Mouse (Mus musculus) hindbrain, embryonic 16.5 days (tissue): ENCODE data around the gene Gas7. TPM values are rescaled to one million over a fixed set of nuclear protein-coding genes. Genes with fewer than 3 reads are reported as not detected.
A peak's percentile ranks its signal among the peaks of the same experiment; 100 is the strongest.

ENCODE experiments used
- ATAC-seq: fragments of 200-750 bp; cut with Nextera tagmentation; 2 replicates; pipeline ENCODE4 v1.8.0; 2017; ENCODE audit warnings: moderate TSS enrichment, moderate library complexity
- H3K27ac ChIP-seq: fragments of 300-500 bp; sonication (generic); 2 replicates; pipeline ENCODE4 v1.5.1; 2014; ENCODE audit warnings: low read depth, mild to moderate bottlenecking, control low read depth, low read length, moderate library complexity
- H3K27me3 ChIP-seq: fragments of 300-500 bp; sonication (generic); replicated peaks from 2 replicates; pipeline ENCODE4 v1.6.1; 2014; ENCODE audit warnings: low read length; ENCODE audit not compliant: control insufficient read depth, insufficient read depth
- H3K36me3 ChIP-seq: fragments of 300-500 bp; sonication (generic); 2 replicates; pipeline ENCODE4 v1.6.1; 2014; ENCODE audit warnings: mild to moderate bottlenecking, low read length, moderate library complexity, mixed read lengths; ENCODE audit not compliant: control insufficient read depth, insufficient read depth
- H3K4me1 ChIP-seq: fragments of 300-500 bp; sonication (generic); 2 replicates; pipeline ENCODE4 v1.6.1; 2014; ENCODE audit warnings: low read depth, low read length; ENCODE audit not compliant: control insufficient read depth, insufficient read depth
- H3K4me2 ChIP-seq: fragments of 300-500 bp; sonication (generic); 2 replicates; pipeline ENCODE4 v1.6.1; 2014; ENCODE audit warnings: mild to moderate bottlenecking, low read length, control low read depth, moderate library complexity
- H3K4me3 ChIP-seq: fragments of 300-500 bp; sonication (generic); 2 replicates; pipeline ENCODE4 v1.5.1; 2014; ENCODE audit warnings: mild to moderate bottlenecking, low read length, control low read depth, moderate library complexity
- H3K9ac ChIP-seq: fragments of 300-500 bp; sonication (generic); 2 replicates; pipeline ENCODE4 v1.6.1; 2014; ENCODE audit warnings: low read depth, mild to moderate bottlenecking, control low read depth, low read length, moderate library complexity
- H3K9me3 ChIP-seq: fragments of 300-500 bp; sonication (generic); 2 replicates; pipeline ENCODE4 v1.6.1; 2014; ENCODE audit warnings: mild to moderate bottlenecking, low read length, moderate library complexity; ENCODE audit not compliant: control insufficient read depth
- WGBS: fragments of 180-500 bp; shearing (Covaris S2); extraction: QIAGEN DNeasy Blood & Tissue Kit; methylation state at CpG from one replicate; pipeline ENCODE4 v1.1.7; 2014; 5-methylcytosine and 5-hydroxymethylcytosine counted together
- polyA plus RNA-seq: library from polyadenylated mRNA; unstranded; fragments of >200 nt; fragmentation: Nextera tagmentation; extraction: Ambion mirVana; gene quantifications from 2 replicates; pipeline ENCODE4 v1.2.1, GENCODE M21; 2015

Gas7 gene
- polyA plus RNA-seq, 1 experiment from 2014 or later, result 34.8 TPM

GRCm38 (mm10) chr11:67568815-67569214 is 113.6 kb downstream of the Gas7 start:
- no peak for ATAC-seq
- WGBS, result 77% methylated on average over 5 of the region's 5 CpGs
- no peaks in the 10 kb centered on the region for H3K27me3 ChIP-seq
- H3K27ac ChIP-seq, result no peak overlapping the region
- no peaks in the 10 kb centered on the region for H3K9me3 ChIP-seq
- H3K4me1 ChIP-seq, result peaks cover 10% of the 10 kb centered on the region
- no peak overlapping the region for H3K9ac ChIP-seq
- H3K36me3 ChIP-seq, result no peaks in the 10 kb centered on the region
- H3K4me3 ChIP-seq, result no peak overlapping the region
- H3K4me2 ChIP-seq, result no peak overlapping the region

GRCm38 (mm10) chr11:67570947-67571346 is 115.7 kb downstream of the Gas7 start:
- WGBS, result 23% methylated on average over 8 of the region's 8 CpGs
- H3K4me3 ChIP-seq, result no peak overlapping the region
- peak; percentile 40; the same call in 1 of the 2 replicates for ATAC-seq
- H3K4me1 ChIP-seq, result peaks cover 10% of the 10 kb centered on the region
- no peaks in the 10 kb centered on the region for H3K36me3 ChIP-seq
- H3K9ac ChIP-seq, result no peak overlapping the region
- peak overlapping the region; percentile 2; the same call in 1 of the 2 replicates for H3K27ac ChIP-seq
- no peaks in the 10 kb centered on the region for H3K9me3 ChIP-seq
- H3K4me2 ChIP-seq, result peak overlapping the region; percentile 7; the same call in 1 of the 2 replicates
- H3K27me3 ChIP-seq, result no peaks in the 10 kb centered on the region

GRCm38 (mm10) chr11:67574344-67574743 is 119.1 kb downstream of the Gas7 start:
- H3K36me3 ChIP-seq, result no peaks in the 10 kb centered on the region
- no peak overlapping the region for H3K4me3 ChIP-seq
- H3K4me1 ChIP-seq, result peaks cover 10% of the 10 kb centered on the region
- ATAC-seq, result no peak
- no peak overlapping the region for H3K4me2 ChIP-seq
- no peaks in the 10 kb centered on the region for H3K27me3 ChIP-seq
- no peaks in the 10 kb centered on the region for H3K9me3 ChIP-seq
- WGBS, result 88% methylated on average over 5 of the region's 5 CpGs
- no peak overlapping the region for H3K27ac ChIP-seq
- no peak overlapping the region for H3K9ac ChIP-seq

GRCm38 (mm10) chr11:67577472-67577871 is 122.2 kb downstream of the Gas7 start:
- no peak overlapping the region for H3K4me2 ChIP-seq
- no peaks in the 10 kb centered on the region for H3K9me3 ChIP-seq
- no peak overlapping the region for H3K27ac ChIP-seq
- H3K4me3 ChIP-seq, result no peak overlapping the region
- H3K27me3 ChIP-seq, result no peaks in the 10 kb centered on the region
- no peak overlapping the region for H3K9ac ChIP-seq
- H3K4me1 ChIP-seq, result no peaks in the 10 kb centered on the region
- no peaks in the 10 kb centered on the region for H3K36me3 ChIP-seq
- WGBS, result 87% methylated on average over 5 of the region's 5 CpGs
- ATAC-seq, result no peak

- H3K4me1 ChIP-seq, result no peaks in the 10 kb centered on the region
- H3K27ac ChIP-seq, result no peak overlapping the region
- no peak overlapping the region for H3K4me2 ChIP-seq
- H3K4me3 ChIP-seq, result no peak overlapping the region
- no peak for ATAC-seq
- no peaks in the 10 kb centered on the region for H3K36me3 ChIP-seq
- no peak overlapping the region for H3K9ac ChIP-seq
- no peaks in the 10 kb centered on the region for H3K9me3 ChIP-seq
- no peaks in the 10 kb centered on the region for H3K27me3 ChIP-seq
- 82% methylated on average over 4 of the region's 4 CpGs for WGBS
Measured at GRCm38 (mm10) chr11:67577994-67578393, 122.8 kb downstream of the Gas7 start.

- Histone ChIP-seq H3K4me1 (no peaks in the 10 kb centered on the region), H3K9me3 (no peaks in the 10 kb centered on the region), H3K4me3 (no peak overlapping the region), H3K27ac (no peak overlapping the region), H3K27me3 (no peaks in the 10 kb centered on the region), H3K36me3 (no peaks in the 10 kb centered on the region), H3K9ac (no peak overlapping the region), H3K4me2 (no peak overlapping the region)
- 75% methylated on average over 9 of the region's 9 CpGs for WGBS
- ATAC-seq, result no peak
Measured at GRCm38 (mm10) chr11:67579136-67579535, 123.9 kb downstream of the Gas7 start.

- H3K27ac ChIP-seq, result no peak overlapping the region
- no peak for ATAC-seq
- H3K4me2 ChIP-seq, result no peak overlapping the region
- no peaks in the 10 kb centered on the region for H3K4me1 ChIP-seq
- no peaks in the 10 kb centered on the region for H3K27me3 ChIP-seq
- H3K4me3 ChIP-seq, result no peak overlapping the region
- H3K36me3 ChIP-seq, result no peaks in the 10 kb centered on the region
- WGBS, result 64% methylated on average over 7 of the region's 7 CpGs
- H3K9me3 ChIP-seq, result no peaks in the 10 kb centered on the region
- H3K9ac ChIP-seq, result no peak overlapping the region
Measured at GRCm38 (mm10) chr11:67581549-67581948, 126.3 kb downstream of the Gas7 start.

- WGBS, result 89% methylated on average over 4 of the region's 4 CpGs
- Histone ChIP-seq H3K4me3 (no peak overlapping the region), H3K9me3 (no peaks in the 10 kb centered on the region), H3K4me2 (no peak overlapping the region), H3K9ac (no peak overlapping the region), H3K27me3 (no peaks in the 10 kb centered on the region), H3K36me3 (no peaks in the 10 kb centered on the region), H3K27ac (no peak overlapping the region), H3K4me1 (no peaks in the 10 kb centered on the region)
- no peak for ATAC-seq
Measured at GRCm38 (mm10) chr11:67582570-67582969, 127.3 kb downstream of the Gas7 start.

- Histone ChIP-seq H3K4me1 (peaks cover 7% of the 10 kb centered on the region), H3K4me2 (no peak overlapping the region), H3K9me3 (no peaks in the 10 kb centered on the region), H3K27me3 (no peaks in the 10 kb centered on the region), H3K4me3 (no peak overlapping the region), H3K36me3 (no peaks in the 10 kb centered on the region), H3K9ac (no peak overlapping the region), H3K27ac (no peak overlapping the region)
- no peak for ATAC-seq
- WGBS, result 90% methylated on average over 6 of the region's 6 CpGs
Measured at GRCm38 (mm10) chr11:67585016-67585415, 129.8 kb downstream of the Gas7 start.

GRCm38 (mm10) chr11:67585629-67586028 is 130.4 kb downstream of the Gas7 start:
- ATAC-seq, result no peak
- no peak overlapping the region for H3K9ac ChIP-seq
- H3K27ac ChIP-seq, result no peak overlapping the region
- H3K36me3 ChIP-seq, result no peaks in the 10 kb centered on the region
- no peaks in the 10 kb centered on the region for H3K9me3 ChIP-seq
- no peaks in the 10 kb centered on the region for H3K27me3 ChIP-seq
- H3K4me2 ChIP-seq, result no peak overlapping the region
- WGBS, result 91% methylated on average over 2 of the region's 2 CpGs
- no peak overlapping the region for H3K4me3 ChIP-seq
- peaks cover 7% of the 10 kb centered on the region for H3K4me1 ChIP-seq
